Mouse (Mus musculus) erythroblast, embryonic 14.5 days (primary cell): ENCODE data around the gene Zc2hc1c. TPM values are rescaled to one million over a fixed set of nuclear protein-coding genes. Genes with fewer than 3 reads are reported as not detected.

Source experiments
- H3K27me3 ChIP-seq: 2 replicates; pipeline ENCODE4 v1.6.1; 2012; ENCODE audit warnings: inconsistent platforms; ENCODE audit not compliant: control insufficient read depth
- H3K36me3 ChIP-seq: 2 replicates; pipeline ENCODE4 v1.6.1; 2012; ENCODE audit warnings: mild to moderate bottlenecking, inconsistent platforms; ENCODE audit not compliant: control insufficient read depth
- H3K4me1 ChIP-seq: 2 replicates; pipeline ENCODE4 v1.6.1; 2012; ENCODE audit warnings: inconsistent platforms; ENCODE audit not compliant: control insufficient read depth
- H3K4me3 ChIP-seq: replicated peaks from 2 replicates; pipeline ENCODE3; 2012; ENCODE audit warnings: moderate library complexity, mild to moderate bottlenecking, inconsistent platforms
- H3K9me3 ChIP-seq: 2 replicates; pipeline ENCODE4 v1.6.1; 2012; ENCODE audit warnings: low read length, inconsistent platforms, mixed read lengths; ENCODE audit not compliant: control insufficient read depth
- GATA1 ChIP-seq: IDR thresholded peaks from 2 replicates; pipeline ENCODE4 v1.6.1; 2012; ENCODE audit warnings: low read length, inconsistent platforms, mixed read lengths
- TAL1 ChIP-seq: IDR thresholded peaks from 3 replicates; pipeline ENCODE4 v1.6.1; 2012; ENCODE audit warnings: low read length, inconsistent platforms, mixed read lengths
- polyA plus RNA-seq: library from polyadenylated mRNA; stranded (reverse); fragments of >175 nt; gene quantifications from 2 replicates; pipeline ENCODE4 v1.2.3, GENCODE M21; 2012

Gene Zc2hc1c
- polyA plus RNA-seq, 1 experiment: 0.01 TPM

- Histone ChIP-seq H3K36me3 (peaks cover 98% of the 10 kb centered on the region), H3K9me3 (no peaks in the 10 kb centered on the region), H3K4me3 (peak overlapping the region; percentile 50), H3K27me3 (no peaks in the 10 kb centered on the region), H3K4me1 (peaks cover 7% of the 10 kb centered on the region)
- TF ChIP-seq GATA1: no peak
- TF ChIP-seq TAL1: no peak
These were observed 17.0 kb downstream of the Zc2hc1c start for GRCm38 (mm10) chr12:85305247-85305892.

- Histone ChIP-seq H3K9me3 (no peaks in the 10 kb centered on the region), H3K4me1 (peaks cover 7% of the 10 kb centered on the region), H3K27me3 (no peaks in the 10 kb centered on the region), H3K36me3 (peaks cover 98% of the 10 kb centered on the region), H3K4me3 (no peak overlapping the region)
- no peak for TF ChIP-seq TAL1
- no peak for TF ChIP-seq GATA1
These were observed 20.3 kb downstream of the Zc2hc1c start for GRCm38 (mm10) chr12:85308651-85309050.

- no peaks in the 10 kb centered on the region for H3K27me3 ChIP-seq
- no peak overlapping the region for H3K4me3 ChIP-seq
- no peak for TF ChIP-seq GATA1
- TF ChIP-seq TAL1: no peak
- peaks cover 88% of the 10 kb centered on the region for H3K36me3 ChIP-seq
- no peaks in the 10 kb centered on the region for H3K9me3 ChIP-seq
- no peaks in the 10 kb centered on the region for H3K4me1 ChIP-seq
These were observed 41.8 kb downstream of the Zc2hc1c start for GRCm38 (mm10) chr12:85330153-85330552.

GRCm38 (mm10) chr12:85337567-85338311, 49.3 kb downstream of the Zc2hc1c start:
- Histone ChIP-seq H3K9me3 (no peaks in the 10 kb centered on the region), H3K36me3 (peaks cover 55% of the 10 kb centered on the region), H3K4me1 (peaks cover 34% of the 10 kb centered on the region), H3K27me3 (no peaks in the 10 kb centered on the region), H3K4me3 (peak overlapping the region; percentile 97)
- TF ChIP-seq GATA1: no peak
- TF ChIP-seq TAL1: no peak

GRCm38 (mm10) chr12:85338815-85339214, 50.4 kb downstream of the Zc2hc1c start:
- peak overlapping the region; percentile 97 for H3K4me3 ChIP-seq
- peaks cover 34% of the 10 kb centered on the region for H3K4me1 ChIP-seq
- no peaks in the 10 kb centered on the region for H3K9me3 ChIP-seq
- no peaks in the 10 kb centered on the region for H3K27me3 ChIP-seq
- H3K36me3 ChIP-seq: peaks cover 53% of the 10 kb centered on the region
- no peak for TF ChIP-seq GATA1
- TF ChIP-seq TAL1: no peak

GRCm38 (mm10) chr12:85339243-85339729, 50.9 kb downstream of the Zc2hc1c start, which contains the start of gene Nek9:
Gene Nek9, minus strand, starts transcription at chr12:85339362.
- no peak for TF ChIP-seq GATA1
- TF ChIP-seq TAL1: no peak
- H3K4me3 ChIP-seq: peak within 1 kb of the TSS; percentile 97
- H3K36me3 ChIP-seq: peaks cover 53% of the 10 kb centered on the region
- no peaks in the 10 kb centered on the region for H3K9me3 ChIP-seq
- H3K4me1 ChIP-seq: peaks cover 34% of the 10 kb centered on the region
- no peaks in the 10 kb centered on the region for H3K27me3 ChIP-seq

GRCm38 (mm10) chr12:85339947-85340346, 51.6 kb downstream of the Zc2hc1c start:
- no peak for TF ChIP-seq GATA1
- TF ChIP-seq TAL1: no peak
- H3K4me3 ChIP-seq: peak overlapping the region; percentile 97
- peaks cover 36% of the 10 kb centered on the region for H3K4me1 ChIP-seq
- peaks cover 54% of the 10 kb centered on the region for H3K36me3 ChIP-seq
- H3K27me3 ChIP-seq: no peaks in the 10 kb centered on the region
- H3K9me3 ChIP-seq: no peaks in the 10 kb centered on the region

GRCm38 (mm10) chr12:85341131-85341530, 52.7 kb downstream of the Zc2hc1c start:
- Histone ChIP-seq H3K4me1 (peaks cover 35% of the 10 kb centered on the region), H3K36me3 (peaks cover 54% of the 10 kb centered on the region), H3K9me3 (no peaks in the 10 kb centered on the region), H3K27me3 (no peaks in the 10 kb centered on the region), H3K4me3 (no peak overlapping the region)
- TF ChIP-seq TAL1: no peak
- no peak for TF ChIP-seq GATA1

- Histone ChIP-seq H3K36me3 (peaks cover 58% of the 10 kb centered on the region), H3K4me3 (no peak overlapping the region), H3K27me3 (no peaks in the 10 kb centered on the region), H3K4me1 (peaks cover 25% of the 10 kb centered on the region), H3K9me3 (no peaks in the 10 kb centered on the region)
- TF ChIP-seq TAL1 (no peak), GATA1 (no peak)
These were observed 53.9 kb downstream of the Zc2hc1c start for GRCm38 (mm10) chr12:85342310-85342709.
